Mouse (Mus musculus) cerebral cortex, adult 2 months (tissue): Measurements from ENCODE around the gene Platr25.

Experiments used
- WGBS: fragments of 180-500 bp; shearing (Covaris S2); methylation state at CpG from one replicate; pipeline ENCODE4 v1.1.7; 2018; 5-methylcytosine and 5-hydroxymethylcytosine counted together

Gene Platr25

DNA sequence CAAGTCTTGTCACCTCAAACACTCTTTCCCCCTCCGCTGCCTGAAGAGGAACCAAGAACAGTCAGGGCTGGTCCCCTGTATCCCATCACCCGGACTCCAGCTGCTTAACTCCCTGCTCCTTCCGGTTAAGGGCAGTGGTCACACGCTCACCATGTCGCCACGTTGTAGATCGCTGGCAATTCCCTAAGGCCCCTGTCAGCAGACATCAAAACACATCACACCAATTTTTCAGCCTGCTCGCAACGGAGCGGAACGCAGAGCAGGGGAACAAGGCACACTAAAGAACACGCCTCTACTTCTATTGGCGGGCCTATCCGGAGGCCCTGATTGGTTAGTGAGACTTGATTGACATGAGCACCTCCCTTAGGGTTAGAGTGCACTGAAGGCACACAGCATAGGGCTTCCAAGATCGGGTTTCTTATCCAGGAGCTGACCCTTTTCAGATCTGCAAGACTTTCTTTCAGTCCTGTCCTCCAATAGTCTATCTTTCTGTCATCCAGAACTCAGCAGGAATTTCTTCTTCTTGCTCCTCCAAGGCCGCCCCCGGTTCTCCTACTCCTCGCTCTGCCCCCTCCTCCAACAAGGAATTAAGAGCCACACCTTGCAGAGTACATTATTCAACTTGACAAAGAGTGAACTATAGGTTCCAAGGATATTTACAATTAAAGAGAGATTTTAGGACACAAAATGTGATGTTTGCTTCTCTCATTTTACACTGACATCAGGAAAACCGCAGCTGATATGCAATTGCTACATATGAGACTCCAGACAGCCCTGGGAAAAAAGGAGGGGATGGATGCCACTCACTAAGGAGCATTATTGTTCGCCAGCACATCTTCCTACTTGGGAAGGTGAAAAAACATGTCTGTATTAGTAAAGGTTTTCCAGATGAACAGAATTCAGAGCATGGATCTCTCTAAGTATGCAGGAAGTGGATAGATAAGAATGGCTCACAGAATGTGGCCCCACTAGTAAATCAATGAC is at the start of gene Platr25:
Gene Platr25 (minus strand): TSS at position 278 of the 984 bp plus-strand sequence.
- 12% methylated on average over 20 of the region's 20 CpGs for WGBS

- WGBS = 87% methylated on average over 6 of the region's 6 CpGs
Observed at GRCm38 (mm10) chr13:62807981-62808380, 47.5 kb upstream of the Platr25 start.

DNA sequence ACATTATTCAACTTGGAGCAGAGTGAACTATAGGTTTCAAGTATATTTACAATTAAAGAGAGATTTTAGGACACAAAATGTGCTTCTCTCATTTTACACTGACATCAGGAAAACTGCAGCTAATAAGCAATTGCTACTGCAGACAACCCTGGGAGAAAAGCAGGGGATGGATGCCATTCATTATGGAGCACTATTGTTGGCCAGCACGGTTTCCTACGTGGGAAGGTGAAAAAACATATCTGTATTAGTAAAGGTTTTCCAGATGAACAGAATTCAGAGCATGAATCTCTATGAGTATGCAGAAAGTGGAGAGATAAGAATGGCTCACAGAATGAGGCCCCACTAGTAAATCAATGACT is 25.6 kb upstream of the Platr25 start:
- WGBS = 12% methylated on average over 2 of the region's 2 CpGs

DNA sequence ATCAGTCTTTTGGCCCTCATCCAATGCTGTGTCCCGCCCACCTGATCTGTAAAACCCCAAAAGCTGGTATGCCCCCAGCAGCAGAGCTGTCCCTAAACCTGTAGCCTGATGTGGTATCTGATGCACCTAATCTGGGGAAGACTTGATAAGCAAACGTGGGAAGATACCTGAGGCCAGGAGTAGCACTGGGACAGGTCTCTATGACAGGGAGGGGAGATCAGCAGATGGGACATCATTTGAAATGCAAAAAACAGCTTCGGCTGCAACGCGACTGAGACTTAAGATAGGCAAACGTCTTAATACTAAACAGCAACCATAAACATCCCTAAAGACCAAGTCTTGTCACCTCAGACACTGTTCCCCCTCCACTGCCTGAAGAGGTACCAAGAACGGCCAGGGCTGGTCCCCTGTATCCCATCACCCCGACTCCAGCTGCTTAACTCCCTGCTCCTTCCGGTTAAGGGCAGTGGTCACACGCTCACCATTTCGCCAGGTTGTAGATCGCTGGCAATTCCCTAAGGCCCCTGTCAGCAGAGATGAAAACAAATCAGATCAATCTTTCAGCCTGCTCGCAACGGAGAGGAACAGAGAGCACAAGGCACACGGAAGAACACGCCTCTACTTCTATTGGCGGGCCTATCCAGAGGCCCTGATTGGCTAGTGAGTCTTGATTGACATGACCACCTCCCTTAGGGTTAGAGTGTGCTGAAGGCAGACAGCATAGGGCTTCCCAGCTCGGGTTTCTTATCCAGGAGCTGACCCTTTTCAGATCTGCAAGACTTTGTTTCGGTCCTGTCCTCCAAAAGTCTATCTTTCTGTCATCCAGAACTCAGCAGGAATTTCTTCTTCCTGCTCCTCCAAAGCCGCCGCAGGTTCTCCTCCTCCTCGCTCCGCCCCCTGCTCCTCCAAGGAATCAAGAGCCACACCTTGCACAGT is 25.0 kb upstream of the Platr25 start, which contains the start of gene Gm5141:
Gene Gm5141 (minus strand): TSS at position 610 of the 936 bp plus-strand sequence.
- WGBS = 3% methylated on average over 23 of the region's 23 CpGs

- WGBS = 65% methylated on average over 2 of the region's 2 CpGs
Observed at GRCm38 (mm10) chr13:62763806-62764205, 3.3 kb upstream of the Platr25 start.

DNA sequence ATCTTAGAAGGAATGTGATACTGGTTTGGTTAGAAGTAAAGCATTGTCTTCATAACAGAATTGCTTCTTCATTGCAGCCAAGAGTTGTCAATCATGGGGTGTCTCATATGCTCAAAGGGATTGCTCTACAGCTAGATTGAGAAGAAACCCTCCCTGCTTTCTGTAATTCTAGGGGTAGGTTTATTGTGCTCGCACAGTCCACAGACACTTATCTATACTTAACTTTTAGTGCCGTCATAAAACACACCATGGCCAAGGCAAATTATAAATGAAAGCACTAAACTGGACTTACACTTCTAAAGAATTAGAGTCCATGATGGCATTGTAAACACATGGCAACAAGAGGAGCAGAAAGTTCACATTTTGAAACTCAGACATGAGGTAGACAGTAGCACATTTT is 27.2 kb downstream of the Platr25 start:
- WGBS = 100% methylated on average over 2 of the region's 2 CpGs

GRCm38 (mm10) chr13:62712611-62713010 is 47.9 kb downstream of the Platr25 start:
- 91% methylated on average over 8 of the region's 8 CpGs for WGBS

DNA sequence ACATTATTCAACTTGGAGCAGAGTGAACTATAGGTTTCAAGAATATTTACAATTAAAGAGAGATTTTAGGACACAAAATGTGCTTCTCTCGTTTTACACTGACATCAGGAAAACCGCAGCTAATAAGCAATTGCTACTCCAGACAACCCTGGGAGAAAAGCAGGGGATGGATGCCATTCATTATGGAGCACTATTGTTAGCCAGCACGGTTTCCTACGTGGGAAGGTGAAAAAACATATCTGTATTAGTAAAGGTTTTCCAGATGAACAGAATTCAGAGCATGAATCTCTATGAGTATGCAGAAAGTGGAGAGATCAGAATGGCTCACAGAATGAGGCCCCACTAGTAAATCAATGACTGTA is 75.2 kb downstream of the Platr25 start:
- WGBS = 10% methylated on average over 4 of the region's 4 CpGs

- under 1% methylated on average over 20 of the region's 20 CpGs for WGBS
Observed at GRCm38 (mm10) chr13:62684608-62685286, 75.8 kb downstream of the Platr25 start.

DNA sequence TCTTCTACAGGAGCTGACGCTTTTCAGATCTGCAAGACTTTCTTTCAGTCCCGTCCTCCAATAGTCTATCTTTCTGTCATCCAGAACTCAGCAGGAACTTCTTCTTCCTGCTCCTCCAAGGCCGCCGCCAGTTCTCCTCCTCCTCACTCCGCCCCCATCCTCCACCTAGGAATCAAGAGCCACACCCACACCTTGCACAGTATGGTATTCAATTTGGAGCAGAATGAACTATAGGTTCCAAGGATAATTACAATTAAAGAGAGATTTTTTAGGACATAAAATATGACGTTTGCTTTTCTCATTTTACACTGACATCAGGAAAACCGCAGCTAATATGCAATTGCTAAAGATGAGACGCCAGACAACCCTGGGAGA is 107.2 kb downstream of the Platr25 start:
- 12% methylated on average over 8 of the region's 8 CpGs for WGBS

DNA sequence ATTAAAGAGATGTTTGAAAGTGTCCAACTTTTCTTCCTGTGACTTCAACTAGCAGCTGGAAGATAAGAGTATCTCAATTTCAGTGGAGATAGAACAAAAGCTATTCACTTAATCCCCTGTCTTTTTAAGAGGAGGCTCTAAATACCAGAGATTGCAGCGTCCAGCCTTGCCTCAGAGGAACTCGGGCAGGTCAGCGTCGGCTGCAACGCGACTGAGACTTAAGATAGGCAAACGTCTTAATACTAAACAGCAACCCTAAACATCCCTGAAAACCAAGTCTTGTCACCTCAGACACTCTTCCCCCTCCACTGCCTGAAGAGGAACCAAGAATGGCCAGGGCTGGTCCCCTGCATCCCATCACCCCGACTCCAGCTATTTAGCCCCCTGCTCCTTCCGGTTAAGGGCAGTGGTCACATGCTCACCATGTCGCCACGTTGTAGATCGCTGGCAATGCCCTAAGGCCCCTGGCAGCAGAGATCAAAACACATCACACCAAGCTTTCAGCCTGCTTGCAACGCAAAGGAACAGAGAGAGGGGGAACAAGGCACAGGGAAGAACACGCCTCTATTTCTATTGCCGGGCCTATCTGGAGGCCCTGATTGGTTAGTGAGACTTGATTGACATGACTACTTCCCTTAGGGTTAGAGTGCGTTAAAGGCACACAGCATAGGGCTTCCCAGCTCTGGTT is 107.7 kb downstream of the Platr25 start:
- WGBS = 1% methylated on average over 16 of the region's 16 CpGs

GRCm38 (mm10) chr13:62627071-62627470 is 133.4 kb downstream of the Platr25 start:
- WGBS = 11% methylated on average over 1 of the region's 1 CpGs

DNA sequence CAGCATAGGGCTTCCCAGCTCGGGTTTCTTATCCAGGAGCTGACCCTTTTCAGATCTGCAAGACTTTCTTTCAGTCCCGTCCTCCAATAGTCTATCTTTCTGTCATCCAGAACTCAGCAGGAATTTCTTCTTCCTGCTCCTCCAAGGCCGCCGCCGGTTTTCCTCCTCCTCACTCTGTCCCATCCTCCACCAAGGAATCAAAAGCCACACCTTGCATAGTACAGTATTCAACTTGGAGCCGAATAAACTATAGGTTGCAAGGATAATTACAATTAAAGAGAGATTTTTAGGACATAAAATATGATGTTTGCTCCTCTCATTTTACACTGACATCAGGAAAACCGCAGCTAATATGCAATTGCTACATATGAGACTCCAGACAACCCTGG is 136.2 kb downstream of the Platr25 start:
- 2% methylated on average over 7 of the region's 7 CpGs for WGBS

- 2% methylated on average over 15 of the region's 15 CpGs for WGBS
Observed at GRCm38 (mm10) chr13:62623577-62624276, 136.8 kb downstream of the Platr25 start, which contains the start of gene 6720489N17Rik. Gene 6720489N17Rik (minus strand): TSS chr13:62624182.
